Mouse (Mus musculus) brown adipose tissue, adult 24 weeks (tissue): Measurements from ENCODE around the gene Cd47. TPM values are rescaled to one million over a fixed set of nuclear protein-coding genes. Genes with fewer than 3 reads are reported as not detected.
A peak's percentile ranks its signal among the peaks of the same experiment; 100 is the strongest.

Source experiments
- H3K27ac ChIP-seq: fragments of 200-500 bp; replicated peaks from 2 replicates; pipeline ENCODE4 v1.5.1; 2012; ENCODE audit warnings: low read depth, mild to moderate bottlenecking, low read length
- H3K4me1 ChIP-seq: fragments of 200-500 bp; 2 replicates; pipeline ENCODE4 v1.6.1; 2012; ENCODE audit warnings: low read length, mixed read lengths; ENCODE audit not compliant: control insufficient read depth, insufficient read depth, insufficient read length
- H3K4me3 ChIP-seq: fragments of 200-500 bp; 2 replicates; pipeline ENCODE4 v1.5.1; 2012; ENCODE audit warnings: low read depth, mild to moderate bottlenecking, low read length, moderate library complexity; ENCODE audit not compliant: insufficient read depth
- polyA plus RNA-seq: library from polyadenylated mRNA; stranded (reverse); fragments of >200 nt; gene quantifications from 2 replicates; pipeline ENCODE4 v1.2.4, GENCODE M21; 2012; ENCODE audit not compliant: missing spikeins, insufficient read depth, insufficient read length

Cd47 gene
- polyA plus RNA-seq, 1 experiment, result 49.9 TPM

- Histone ChIP-seq H3K4me3 (no peak overlapping the region), H3K4me1 (peaks cover 6% of the 10 kb centered on the region), H3K27ac (no peak overlapping the region)
These were observed 92.6 kb downstream of the Cd47 start for GRCm38 (mm10) chr16:49892945-49893344.

DNA sequence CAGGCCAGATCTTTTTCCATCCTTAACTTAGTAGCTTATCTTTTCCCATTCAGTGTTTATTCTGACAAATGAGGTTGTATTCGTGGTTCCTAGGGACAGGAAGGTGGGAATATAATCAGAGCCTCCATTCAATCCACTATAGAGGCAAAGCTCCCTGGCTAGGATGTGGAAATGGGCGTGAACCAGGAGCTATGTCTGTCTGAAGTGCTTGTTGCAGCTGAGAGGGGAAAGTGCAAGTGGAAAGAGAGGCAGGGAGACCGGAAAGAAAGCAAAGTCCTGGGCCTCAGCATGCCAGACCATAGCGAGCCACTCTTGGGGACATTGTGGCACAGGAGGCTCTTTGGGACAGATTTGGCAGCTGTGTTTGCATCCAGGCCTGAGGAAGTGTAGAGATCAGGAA is 94.3 kb downstream of the Cd47 start:
- Histone ChIP-seq H3K4me3 (no peak overlapping the region), H3K27ac (no peak overlapping the region), H3K4me1 (peaks cover 2% of the 10 kb centered on the region; the same call in 1 of the 2 replicates)

GRCm38 (mm10) chr16:49896132-49896531 is 95.8 kb downstream of the Cd47 start:
- Histone ChIP-seq H3K27ac (no peak overlapping the region), H3K4me1 (peaks cover 2% of the 10 kb centered on the region; the same call in 1 of the 2 replicates), H3K4me3 (no peak overlapping the region)

DNA sequence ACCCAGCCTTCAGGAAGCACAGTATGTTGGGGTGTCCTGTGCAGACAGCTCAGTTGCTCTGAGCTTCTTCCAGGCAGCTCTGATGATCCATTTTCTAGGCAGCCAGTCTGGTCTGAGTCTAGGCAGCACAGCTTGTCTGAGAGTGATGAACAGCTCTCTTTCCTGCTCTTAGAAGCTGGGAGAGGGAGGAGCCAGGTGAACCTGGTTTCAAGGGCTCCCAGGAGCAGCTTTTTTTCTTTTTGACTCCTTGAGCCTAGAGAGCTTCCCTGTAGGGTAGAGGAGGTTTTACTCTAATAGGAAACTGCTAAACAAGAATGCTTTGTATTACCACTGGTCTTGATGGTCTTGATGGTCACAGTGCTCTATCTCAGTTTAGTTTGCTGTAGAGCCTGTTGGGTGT is 101.1 kb downstream of the Cd47 start:
- no peak overlapping the region for H3K27ac ChIP-seq
- H3K4me3 ChIP-seq, result no peak overlapping the region
- H3K4me1 ChIP-seq, result peaks cover 13% of the 10 kb centered on the region

DNA sequence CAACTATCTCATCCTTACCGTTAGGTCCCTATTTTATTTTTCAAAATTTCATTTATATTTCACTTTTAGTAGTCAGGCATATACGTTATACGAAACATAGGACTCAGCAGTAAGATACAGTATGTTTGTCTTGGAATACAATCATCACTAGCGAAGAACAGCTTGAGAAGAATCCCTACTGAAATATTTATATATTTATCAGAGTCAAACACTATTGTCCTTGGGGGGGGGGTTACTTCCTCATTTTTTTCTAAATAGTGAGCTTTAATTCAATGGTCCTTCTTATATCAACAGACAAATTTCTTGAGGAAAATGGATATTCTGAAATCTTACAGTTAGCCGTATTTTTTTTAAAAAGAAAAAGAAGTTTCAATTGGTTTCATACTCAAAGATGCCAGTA is 101.8 kb downstream of the Cd47 start:
- Histone ChIP-seq H3K27ac (no peak overlapping the region), H3K4me1 (peaks cover 13% of the 10 kb centered on the region), H3K4me3 (no peak overlapping the region)

DNA sequence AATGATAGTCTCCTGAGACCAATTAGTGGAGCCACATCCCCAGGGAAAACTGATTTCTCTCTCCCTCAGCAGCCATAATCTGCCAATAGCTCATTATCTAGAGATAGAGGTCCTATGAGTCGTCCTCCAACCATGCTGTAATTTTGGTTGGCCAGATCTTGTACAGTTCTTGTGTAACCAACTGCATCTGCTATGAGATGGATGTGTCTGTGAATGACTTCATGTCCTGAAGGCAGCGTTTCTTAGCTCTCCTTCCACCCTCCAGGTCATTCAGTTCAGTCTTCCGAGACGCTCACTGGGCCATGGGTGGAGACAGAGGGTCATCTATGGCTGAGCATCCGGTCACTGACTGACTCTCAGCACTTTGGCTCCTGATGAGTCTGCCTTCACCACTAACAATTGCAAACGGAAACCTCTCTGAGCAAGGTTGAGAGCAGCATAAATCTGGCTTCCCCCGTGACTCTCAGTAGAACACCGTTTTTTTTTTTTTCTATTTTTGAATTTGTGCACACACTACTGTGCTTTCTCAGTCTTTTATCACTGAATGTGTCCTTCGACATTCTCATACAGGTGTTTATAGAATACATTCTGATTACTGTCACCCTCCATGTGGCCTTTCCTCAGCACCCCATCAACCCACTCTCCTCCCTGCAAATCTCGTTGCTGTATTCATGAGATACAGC is 104.1 kb downstream of the Cd47 start:
- Histone ChIP-seq H3K4me1 (peaks cover 16% of the 10 kb centered on the region), H3K4me3 (no peak overlapping the region), H3K27ac (peak overlapping the region; percentile 45)

GRCm38 (mm10) chr16:49905041-49905440 is 104.7 kb downstream of the Cd47 start:
- Histone ChIP-seq H3K4me1 (peaks cover 16% of the 10 kb centered on the region), H3K27ac (peak overlapping the region; percentile 45), H3K4me3 (no peak overlapping the region)

GRCm38 (mm10) chr16:49905601-49906001 is 105.3 kb downstream of the Cd47 start:
- Histone ChIP-seq H3K27ac (peak overlapping the region; percentile 45), H3K4me1 (peaks cover 16% of the 10 kb centered on the region), H3K4me3 (no peak overlapping the region)

- Histone ChIP-seq H3K27ac (peak overlapping the region; percentile 74), H3K4me1 (peaks cover 16% of the 10 kb centered on the region), H3K4me3 (no peak overlapping the region)
These were observed 105.7 kb downstream of the Cd47 start for GRCm38 (mm10) chr16:49906066-49906465.

DNA sequence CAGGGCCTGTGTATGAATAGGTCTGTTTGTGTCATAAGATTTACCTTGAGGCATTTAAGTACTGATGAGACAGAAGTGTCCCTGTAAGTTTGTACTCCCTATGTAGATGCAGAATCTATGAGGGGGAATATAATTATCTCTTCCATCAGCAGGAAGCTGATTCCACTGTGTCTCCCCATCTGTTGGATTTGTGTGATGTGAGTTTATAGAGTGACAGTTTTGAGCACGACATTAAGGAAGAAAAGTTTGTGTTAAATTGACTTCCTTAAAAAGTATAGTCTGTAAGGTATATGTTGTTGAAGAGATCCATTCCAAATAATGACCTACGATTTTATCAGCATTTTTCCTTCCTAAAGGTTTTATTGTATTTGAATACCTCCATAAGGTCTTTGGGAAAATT is 106.6 kb downstream of the Cd47 start:
- Histone ChIP-seq H3K4me1 (peaks cover 16% of the 10 kb centered on the region), H3K27ac (no peak overlapping the region), H3K4me3 (no peak overlapping the region)

DNA sequence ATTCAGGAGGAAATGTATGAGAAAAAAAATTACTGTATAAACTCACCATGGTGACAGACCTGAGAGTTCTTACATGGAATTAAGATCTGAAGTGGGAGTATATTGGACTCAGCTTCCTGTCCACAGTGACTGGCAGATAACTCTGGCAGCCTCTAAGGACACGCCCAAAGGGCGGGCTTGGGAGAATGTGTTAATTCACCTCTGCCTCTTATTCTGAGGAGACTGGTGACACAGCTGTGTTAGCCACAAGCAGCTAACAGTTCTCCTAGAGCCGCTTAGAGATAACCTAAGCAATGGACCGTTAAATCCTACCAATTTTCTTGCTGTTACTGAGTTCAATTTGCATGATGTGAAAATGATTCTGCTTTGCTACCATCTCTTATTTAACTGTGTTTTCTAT is 107.0 kb downstream of the Cd47 start:
- H3K27ac ChIP-seq, result no peak overlapping the region
- H3K4me3 ChIP-seq, result no peak overlapping the region
- peaks cover 16% of the 10 kb centered on the region for H3K4me1 ChIP-seq

GRCm38 (mm10) chr16:49909536-49909935 is 109.2 kb downstream of the Cd47 start:
- Histone ChIP-seq H3K4me1 (peaks cover 11% of the 10 kb centered on the region), H3K4me3 (no peak overlapping the region), H3K27ac (peak overlapping the region; percentile 83)

GRCm38 (mm10) chr16:49914094-49914493 is 113.8 kb downstream of the Cd47 start:
- H3K27ac ChIP-seq, result no peak overlapping the region
- no peak overlapping the region for H3K4me3 ChIP-seq
- H3K4me1 ChIP-seq, result no peaks in the 10 kb centered on the region; the same call in 1 of the 2 replicates

- Histone ChIP-seq H3K4me1 (no peaks in the 10 kb centered on the region), H3K4me3 (no peak overlapping the region), H3K27ac (no peak overlapping the region)
These were observed 115.5 kb downstream of the Cd47 start for GRCm38 (mm10) chr16:49915532-49916476.

DNA sequence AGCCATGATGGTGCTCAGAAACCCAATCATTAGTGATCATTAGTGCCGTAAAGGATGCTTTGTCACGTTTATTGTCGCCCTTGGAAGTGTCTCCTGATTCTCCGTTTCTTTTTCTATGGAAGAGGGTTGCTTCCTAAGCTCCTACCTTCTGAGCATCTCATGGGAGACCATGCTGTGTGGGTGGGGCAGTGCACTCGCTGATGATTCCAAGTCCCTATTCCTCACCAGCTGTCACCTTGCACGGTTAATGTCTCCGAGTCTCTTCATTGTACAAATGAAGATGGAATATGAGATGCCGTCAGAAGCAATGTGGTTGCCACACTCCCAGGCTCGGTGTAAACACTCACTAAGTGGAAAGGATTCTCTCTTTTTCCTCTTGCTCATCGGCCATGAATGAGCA is 119.9 kb downstream of the Cd47 start:
- Histone ChIP-seq H3K4me1 (no peaks in the 10 kb centered on the region), H3K4me3 (no peak overlapping the region), H3K27ac (no peak overlapping the region)
